In genomic region chr12:104406454-104406885, GRCm38 (mm10) we compare ENCODE assay signal across 12 mouse cellular contexts. TPM values are rescaled to one million over a fixed set of nuclear protein-coding genes. Genes with fewer than 3 reads are reported as not detected.
DNase-seq lines count a peak whose midpoint lies in the region; TF ChIP-seq lines count a peak whose summit lies in the region.
"Had no signal": no experiment of that assay in that cellular context is flagged by ENCODE, and none has a peak within 500 bp of the region (broad histone marks: within the 10 kb centered on the region; RNA-seq: fewer than 3 reads in every experiment).

Serpina3n (plus strand) TSS chr12:104406729.

- intact Hi-C loops in left cerebral cortex, adult 2 months (cut with DNase I): no loop called here

- no peak for DNase-seq in cerebellum, adult 2 months
- no peak for DNase-seq in cerebellum, adult 9-10 months
- DNase-seq in left cerebral cortex, adult 2 months (ENCODE audit: extremely low spot score in 1 of 2, low spot score in 2 of 2): no peak
- no peak for DNase-seq in left cerebral cortex, adult 11 months (ENCODE audit: low spot score)
- DNase-seq in adipocyte (ENCODE audit: low spot score): peak; percentile 63
- peak; percentile 63 for DNase-seq in layer of hippocampus, adult 9-11 months
- DNase-seq in cerebellum, adult 8-10 months: no peak
- DNase-seq in ovary, postnatal 14 days (ENCODE audit: low spot score): no peak
- DNase-seq: liver, embryonic 13.5 days; right cerebral cortex, postnatal 25 days had no signal

- no peak for TF ChIP-seq CTCF in cerebellum, adult 2 months (IDR thresholded peaks at IDR 0.05; ENCODE audit: borderline replicate concordance, insufficient read depth, low read depth, low read length)
- TF ChIP-seq CTCF in left cerebral cortex, adult 2 months (IDR thresholded peaks at IDR 0.05): no peak

- H3K27me3 ChIP-seq in cerebellum, adult 2 months (ENCODE audit: control insufficient read depth, insufficient read depth, low read length): no peaks in the 10 kb centered on the region
- H3K27me3 ChIP-seq: liver, embryonic 13.5 days had no signal

- no peak for TF ChIP-seq POLR2A in cerebellum, adult 2 months (IDR thresholded peaks at IDR 0.05; ENCODE audit: borderline replicate concordance, insufficient read depth, low read length)

- H3K4me3 ChIP-seq in cerebellum, adult 2 months (replicated peaks; ENCODE audit: insufficient read depth, low read depth, low read length): no peak within 1 kb of the TSS
- H3K4me3 ChIP-seq in left cerebral cortex, adult 2 months: peak within 1 kb of the TSS; percentile 22
- H3K4me3 ChIP-seq: forebrain, embryonic 10.5 days; liver, embryonic 13.5 days had no signal

- WGBS in cerebellum, adult 2 months: 28% methylated on average over 4 of the region's 4 CpGs

- H3K4me1 ChIP-seq in cerebellum, adult 2 months (ENCODE audit: control insufficient read depth, insufficient read depth, low read length): no peaks in the 10 kb centered on the region
- H3K4me1 ChIP-seq: forebrain, embryonic 10.5 days; liver, embryonic 13.5 days had no signal

- H3K27ac ChIP-seq in cerebellum, adult 2 months (ENCODE audit: insufficient read depth, low read length): no peak within 1 kb of the TSS
- H3K27ac ChIP-seq in left cerebral cortex, adult 2 months: peak within 1 kb of the TSS; percentile 50
- H3K27ac ChIP-seq: forebrain, embryonic 10.5 days; liver, embryonic 13.5 days had no signal

RNA-seq across cellular contexts. Expression of gene Serpina3n, which starts in this region (rescaled TPM):
- 14.3 and 21.1 TPM in 2 replicates for polyA plus RNA-seq in cerebellum, adult 2 months (2012; rRNA removed)
- 10 to 100 TPM; 13.5 to 13.6 TPM for total RNA-seq in left cerebral cortex, adult 2 months (2021)
- polyA plus RNA-seq: forebrain, embryonic 10.5 days; intestine, embryonic 14.5 days had no signal

Comparison
In these comparisons a context has a peak if more than half of its experiments do, and no peak if none do; other contexts are left out.
1. DNase-seq: peak in adipocyte (single experiment) and layer of hippocampus, adult 9-11 months (single experiment); none in cerebellum, adult 2 months (0 of 2), cerebellum, adult 9-10 months (single experiment), left cerebral cortex, adult 2 months (0 of 2), left cerebral cortex, adult 11 months (single experiment), cerebellum, adult 8-10 months (single experiment) and ovary, postnatal 14 days (single experiment).